Comparison of ENCODE assay signal across 18 mouse cellular contexts in the genomic region with DNA sequence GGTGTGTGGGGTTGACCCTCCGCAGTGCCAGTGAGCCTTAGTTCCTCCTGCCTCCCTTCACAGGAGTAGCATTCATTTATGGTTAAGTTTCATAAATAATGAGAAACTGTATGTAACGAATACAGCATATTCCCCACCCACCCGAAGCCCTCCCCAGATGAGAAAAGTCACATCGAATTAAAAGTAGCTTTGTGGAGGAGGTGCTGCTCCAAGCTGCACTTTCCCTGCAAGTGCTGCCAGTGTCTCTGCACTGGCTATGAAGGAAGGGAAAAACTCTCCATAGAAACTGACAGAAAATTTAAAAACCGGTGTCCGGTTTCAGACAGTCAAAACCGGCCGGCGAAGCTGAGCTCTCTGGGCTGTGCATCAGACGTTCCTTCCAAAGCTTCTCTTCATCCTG. TPM values are rescaled to one million over a fixed set of nuclear protein-coding genes. Genes with fewer than 3 reads are reported as not detected.
DNase-seq lines count a peak whose midpoint lies in the region; ATAC-seq and TF ChIP-seq lines count a peak whose summit lies in the region.
"Had no signal": no experiment of that assay in that cellular context is flagged by ENCODE, and none has a peak within 500 bp of the region (broad histone marks: within the 10 kb centered on the region; RNA-seq: fewer than 3 reads in every experiment).

No protein-coding gene starts in this region.

- TF ChIP-seq CTCF in kidney, postnatal 0 days (IDR thresholded peaks at IDR 0.05; ENCODE audit: low read depth): no peak
- TF ChIP-seq CTCF in lung, embryonic 14.5 days (IDR thresholded peaks at IDR 0.05; ENCODE audit: low read depth): no peak
- no peak for TF ChIP-seq CTCF in cortical plate, adult 2 months (IDR thresholded peaks at IDR 0.05; ENCODE audit: extremely low read depth, insufficient read depth, low read length)

- 0 out of 2 replicates have a peak, but pooled peaks have one; percentile 20 for TF ChIP-seq POLR2A in cortical plate, adult 2 months (IDR thresholded peaks at IDR 0.05; ENCODE audit: extremely low read depth, insufficient read depth, low read length)

- DNase-seq in kidney, postnatal 0 days (ENCODE audit: low spot score): peak; percentile 21
- no peak for DNase-seq in kidney, adult 18-20 months
- DNase-seq in lung, embryonic 14.5 days: peak; percentile 44
- no peak for DNase-seq in lung, postnatal 4 days
- DNase-seq in brain, adult 2 months (ENCODE audit: low read depth, low spot score): peak; percentile 70
- DNase-seq: adrenal gland, adult 2 months; adrenal gland, postnatal 25 days; cerebellum, adult 2 months; cerebellum, postnatal 10 days; gastrocnemius, adult 2 months; gastrocnemius, postnatal 25 days; heart, adult 11 months; heart, postnatal 36 days had no signal

- H3K4me1 ChIP-seq in kidney, postnatal 0 days (replicated peaks; ENCODE audit: insufficient read depth, low read length): no peaks in the 10 kb centered on the region
- H3K4me1 ChIP-seq in lung, embryonic 14.5 days (ENCODE audit: insufficient read depth): no peaks in the 10 kb centered on the region
- H3K4me1 ChIP-seq in cortical plate, adult 2 months (ENCODE audit: control insufficient read depth, insufficient read depth, low read length): peaks cover 1% of the 10 kb centered on the region; the same call in 1 of the 2 replicates
- H3K4me1 ChIP-seq in intestine, embryonic 15.5 days (replicated peaks): no peaks in the 10 kb centered on the region
- H3K4me1 ChIP-seq: hindbrain, embryonic 15.5 days had no signal

- H3K4me2 ChIP-seq in kidney, postnatal 0 days (ENCODE audit: low read length): no peak overlapping the region
- no peak overlapping the region for H3K4me2 ChIP-seq in lung, embryonic 14.5 days
- H3K4me2 ChIP-seq in intestine, embryonic 15.5 days (replicated peaks): no peak overlapping the region
- H3K4me2 ChIP-seq: forebrain, embryonic 12.5 days; heart, embryonic 13.5 days; hindbrain, embryonic 15.5 days had no signal

- no peaks in the 10 kb centered on the region for H3K9me3 ChIP-seq in kidney, postnatal 0 days (replicated peaks; ENCODE audit: low read length)
- no peaks in the 10 kb centered on the region for H3K9me3 ChIP-seq in lung, embryonic 14.5 days (ENCODE audit: low read depth, low read length)
- H3K9me3 ChIP-seq in intestine, embryonic 15.5 days: no peaks in the 10 kb centered on the region
- H3K9me3 ChIP-seq: forebrain, embryonic 12.5 days; heart, embryonic 13.5 days; hindbrain, embryonic 15.5 days had no signal

- H3K9ac ChIP-seq in kidney, postnatal 0 days (ENCODE audit: low read depth, low read length): no peak overlapping the region
- H3K9ac ChIP-seq in lung, embryonic 14.5 days: no peak overlapping the region
- no peak overlapping the region for H3K9ac ChIP-seq in intestine, embryonic 15.5 days
- H3K9ac ChIP-seq: forebrain, embryonic 12.5 days; heart, embryonic 13.5 days; hindbrain, embryonic 15.5 days had no signal

- no peaks in the 10 kb centered on the region for H3K27me3 ChIP-seq in kidney, postnatal 0 days (ENCODE audit: insufficient read depth, low read length)
- no peaks in the 10 kb centered on the region for H3K27me3 ChIP-seq in lung, embryonic 14.5 days (ENCODE audit: insufficient read depth, low read length)
- no peaks in the 10 kb centered on the region for H3K27me3 ChIP-seq in intestine, embryonic 15.5 days (replicated peaks)
- H3K27me3 ChIP-seq: forebrain, embryonic 12.5 days; heart, embryonic 13.5 days; hindbrain, embryonic 15.5 days had no signal

- ATAC-seq in kidney, postnatal 0 days (replicated peaks; ENCODE audit: low FRiP score, low read depth): no peak
- no peak for ATAC-seq in lung, embryonic 14.5 days (ENCODE audit: insufficient read depth)
- ATAC-seq in intestine, embryonic 15.5 days: no peak

- no peak overlapping the region for H3K27ac ChIP-seq in kidney, postnatal 0 days
- no peak overlapping the region for H3K27ac ChIP-seq in lung, embryonic 14.5 days (ENCODE audit: low read depth)
- H3K27ac ChIP-seq in cortical plate, adult 2 months (ENCODE audit: insufficient read depth, low read length): no peak overlapping the region; the same call in 1 of the 2 replicates
- no peak overlapping the region for H3K27ac ChIP-seq in intestine, embryonic 15.5 days
- H3K27ac ChIP-seq: forebrain, embryonic 12.5 days; gastrocnemius, adult 2 months; heart, embryonic 13.5 days; hindbrain, embryonic 15.5 days had no signal

- 44% methylated on average over 10 of the region's 10 CpGs for WGBS in kidney, postnatal 0 days
- 45% methylated on average over 10 of the region's 10 CpGs for WGBS in lung, embryonic 14.5 days
- 56% methylated on average over 10 of the region's 10 CpGs for WGBS in intestine, embryonic 15.5 days

- H3K4me3 ChIP-seq in kidney, postnatal 0 days (replicated peaks; ENCODE audit: low read depth, low read length): no peak overlapping the region
- H3K4me3 ChIP-seq in lung, embryonic 14.5 days (ENCODE audit: low read depth, low read length): no peak overlapping the region
- no peak overlapping the region for H3K4me3 ChIP-seq in cortical plate, adult 2 months (ENCODE audit: insufficient read depth, low read length)
- no peak overlapping the region for H3K4me3 ChIP-seq in intestine, embryonic 15.5 days (replicated peaks)
- H3K4me3 ChIP-seq: forebrain, embryonic 12.5 days; gastrocnemius, adult 2 months; heart, embryonic 13.5 days; hindbrain, embryonic 15.5 days had no signal

- H3K36me3 ChIP-seq in kidney, postnatal 0 days (ENCODE audit: insufficient read depth, low read length): no peaks in the 10 kb centered on the region
- H3K36me3 ChIP-seq in lung, embryonic 14.5 days (ENCODE audit: insufficient read depth): 0 out of 2 replicates have a peak, but pooled peaks cover 10% of the 10 kb centered on the region
- no peaks in the 10 kb centered on the region; the same call in 1 of the 2 replicates for H3K36me3 ChIP-seq in intestine, embryonic 15.5 days

RNA-seq across cellular contexts. Expression of a gene that starts 36.1 kb away (rescaled TPM):
- polyA plus RNA-seq in kidney, postnatal 0 days (2015; fragmentation: Nextera tagmentation; extraction: Ambion mirVana): 9.9 and 10.2 TPM in 2 replicates
- polyA plus RNA-seq in lung, embryonic 14.5 days (2014; fragmentation: Nextera tagmentation; extraction: Ambion mirVana): 3.4 and 3.9 TPM in 2 replicates
- polyA plus RNA-seq in cortical plate, adult 2 months (2012; rRNA removed): 13.2 and 14.2 TPM in 2 replicates
- polyA plus RNA-seq in intestine, embryonic 15.5 days (2015; fragmentation: Nextera tagmentation; extraction: Ambion mirVana): 1.7 and 2.2 TPM in 2 replicates

Comparison
In these comparisons a context has a peak if more than half of its experiments do, and no peak if none do; other contexts are left out.
1. DNase-seq: peak in kidney, postnatal 0 days (single experiment), lung, embryonic 14.5 days (single experiment) and brain, adult 2 months (single experiment); none in kidney, adult 18-20 months (single experiment) and lung, postnatal 4 days (0 of 2).